Mouse (Mus musculus): ENCODE results near the gene Cobll1. TPM values are rescaled to one million over a fixed set of nuclear protein-coding genes. Genes with fewer than 3 reads are reported as not detected.
A peak's percentile ranks its signal among the peaks of the same experiment; 100 is the strongest.

The Cobll1 gene
- polyA plus RNA-seq, 1 experiment from 2014 or later, result 4.3 TPM

GRCm38 (mm10) chr2:65226494-65226893 lies 12.7 kb downstream of the Cobll1 start:
- H3K9ac ChIP-seq, result no peak overlapping the region
- no peaks in the 10 kb centered on the region for H3K9me3 ChIP-seq (ENCODE audit: control insufficient read depth, low read length)
- ATAC-seq (ENCODE audit: low FRiP score), result no peak

GRCm38 (mm10) chr2:65223956-65224735 lies 15.1 kb downstream of the Cobll1 start:
- ATAC-seq (ENCODE audit: low FRiP score) (no peak), DNase-seq (ENCODE audit: low spot score) (no peak)
- Histone ChIP-seq H3K36me3 (replicated peaks; ENCODE audit: control insufficient read depth, insufficient read depth) (no peaks in the 10 kb centered on the region), H3K9ac (no peak overlapping the region), H3K4me1 (replicated peaks; ENCODE audit: control insufficient read depth, insufficient read depth, low read length) (no peaks in the 10 kb centered on the region), H3K4me3 (replicated peaks; ENCODE audit: low read length) (no peak overlapping the region), H3K27me3 (ENCODE audit: control insufficient read depth, insufficient read depth, low read length) (no peaks in the 10 kb centered on the region), H3K4me2 (replicated peaks) (no peak overlapping the region), H3K9me3 (ENCODE audit: control insufficient read depth, low read length) (no peaks in the 10 kb centered on the region), H3K27ac (no peak overlapping the region)
- 88% methylated on average over 12 of the region's 12 CpGs for WGBS

More at GRCm38 (mm10) chr2:65226494-65226893, 12.7 kb downstream of the Cobll1 start:
- Histone ChIP-seq H3K36me3 (replicated peaks; ENCODE audit: control insufficient read depth, insufficient read depth) (no peaks in the 10 kb centered on the region), H3K27me3 (ENCODE audit: control insufficient read depth, insufficient read depth, low read length) (no peaks in the 10 kb centered on the region), H3K4me1 (replicated peaks; ENCODE audit: control insufficient read depth, insufficient read depth, low read length) (no peaks in the 10 kb centered on the region), H3K4me2 (replicated peaks) (no peak overlapping the region), H3K27ac (no peak overlapping the region), H3K4me3 (replicated peaks; ENCODE audit: low read length) (no peak overlapping the region)
- 91% methylated on average over 4 of the region's 4 CpGs for WGBS
- DNase-seq (ENCODE audit: low spot score), result no peak

DNA sequence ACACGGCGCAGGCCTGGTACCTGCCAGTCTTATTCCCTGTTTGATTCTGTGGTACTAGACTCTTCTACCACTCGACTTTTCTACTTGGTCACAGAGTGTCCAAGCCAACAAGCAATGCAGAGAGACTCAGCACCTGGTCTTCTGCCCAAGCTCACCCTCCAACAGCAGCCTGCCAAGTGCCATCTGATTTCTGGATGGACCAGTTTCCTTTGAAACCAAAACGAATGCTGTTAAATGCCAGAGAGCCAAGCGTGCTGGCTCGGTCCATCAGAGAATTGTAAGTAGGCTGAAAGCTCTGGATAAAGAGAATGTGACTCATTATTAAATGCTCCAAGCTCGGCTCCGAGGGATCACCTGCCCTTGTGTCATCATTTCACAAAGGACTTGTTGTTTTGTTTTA lies 16.2 kb downstream of the Cobll1 start:
- DNase-seq (ENCODE audit: low spot score), result no peak
- no peak overlapping the region for H3K27ac ChIP-seq
- H3K4me3 ChIP-seq (replicated peaks; ENCODE audit: low read length), result no peak overlapping the region
- no peaks in the 10 kb centered on the region for H3K9me3 ChIP-seq (ENCODE audit: control insufficient read depth, low read length)
- H3K27me3 ChIP-seq (ENCODE audit: control insufficient read depth, insufficient read depth, low read length), result no peaks in the 10 kb centered on the region
- H3K4me1 ChIP-seq (replicated peaks; ENCODE audit: control insufficient read depth, insufficient read depth, low read length), result no peaks in the 10 kb centered on the region
- H3K4me2 ChIP-seq (replicated peaks), result no peak overlapping the region
- H3K9ac ChIP-seq, result no peak overlapping the region
- H3K36me3 ChIP-seq (replicated peaks; ENCODE audit: control insufficient read depth, insufficient read depth), result no peaks in the 10 kb centered on the region
- 73% methylated on average over 8 of the region's 8 CpGs for WGBS
- no peak for ATAC-seq (ENCODE audit: low FRiP score)

GRCm38 (mm10) chr2:65221646-65222045 lies 17.6 kb downstream of the Cobll1 start:
- H3K27me3 ChIP-seq (ENCODE audit: control insufficient read depth, insufficient read depth, low read length), result no peaks in the 10 kb centered on the region
- no peak for ATAC-seq (ENCODE audit: low FRiP score)
- 96% methylated on average over 2 of the region's 2 CpGs for WGBS
- H3K4me3 ChIP-seq (replicated peaks; ENCODE audit: low read length), result no peak overlapping the region
- no peaks in the 10 kb centered on the region for H3K9me3 ChIP-seq (ENCODE audit: control insufficient read depth, low read length)
- DNase-seq (ENCODE audit: low spot score), result no peak
- no peaks in the 10 kb centered on the region for H3K36me3 ChIP-seq (replicated peaks; ENCODE audit: control insufficient read depth, insufficient read depth)
- H3K27ac ChIP-seq, result no peak overlapping the region
- H3K4me1 ChIP-seq (replicated peaks; ENCODE audit: control insufficient read depth, insufficient read depth, low read length), result no peaks in the 10 kb centered on the region
- no peak overlapping the region for H3K4me2 ChIP-seq (replicated peaks)
- no peak overlapping the region for H3K9ac ChIP-seq

DNA sequence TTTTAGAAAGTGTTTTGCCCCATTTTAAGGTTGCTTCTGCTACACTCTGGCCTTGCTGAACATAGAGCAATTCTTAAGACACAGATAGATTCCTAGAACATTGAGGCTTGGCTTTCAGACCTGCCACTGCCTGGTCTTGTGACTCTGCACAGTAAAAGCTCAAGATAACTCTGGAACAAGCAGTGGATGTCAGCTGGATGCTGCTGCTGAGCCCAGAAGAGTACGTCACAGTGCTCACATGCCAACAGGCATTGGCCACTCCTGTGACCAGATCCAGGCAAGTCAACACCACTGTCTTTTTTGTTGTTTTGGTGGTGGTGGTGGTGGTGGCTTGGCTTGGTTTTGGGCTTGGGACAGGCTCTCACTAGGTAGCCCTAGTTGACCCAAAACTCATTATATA lies 18.6 kb downstream of the Cobll1 start:
- WGBS, result 77% methylated on average over 1 of the region's 1 CpGs
- no peaks in the 10 kb centered on the region for H3K36me3 ChIP-seq (replicated peaks; ENCODE audit: control insufficient read depth, insufficient read depth)
- H3K27me3 ChIP-seq (ENCODE audit: control insufficient read depth, insufficient read depth, low read length), result no peaks in the 10 kb centered on the region
- no peaks in the 10 kb centered on the region for H3K4me1 ChIP-seq (replicated peaks; ENCODE audit: control insufficient read depth, insufficient read depth, low read length)
- no peak overlapping the region for H3K4me3 ChIP-seq (replicated peaks; ENCODE audit: low read length)
- no peak overlapping the region for H3K4me2 ChIP-seq (replicated peaks)
- ATAC-seq (ENCODE audit: low FRiP score), result no peak
- DNase-seq (ENCODE audit: low spot score), result no peak
- no peak overlapping the region for H3K27ac ChIP-seq
- H3K9me3 ChIP-seq (ENCODE audit: control insufficient read depth, low read length), result no peaks in the 10 kb centered on the region
- no peak overlapping the region for H3K9ac ChIP-seq

GRCm38 (mm10) chr2:65219375-65220135 lies 19.6 kb downstream of the Cobll1 start:
- Histone ChIP-seq H3K9me3 (ENCODE audit: control insufficient read depth, low read length) (no peaks in the 10 kb centered on the region), H3K4me2 (replicated peaks) (no peak overlapping the region), H3K27ac (no peak overlapping the region), H3K27me3 (ENCODE audit: control insufficient read depth, insufficient read depth, low read length) (no peaks in the 10 kb centered on the region), H3K4me3 (replicated peaks; ENCODE audit: low read length) (no peak overlapping the region), H3K9ac (no peak overlapping the region), H3K36me3 (replicated peaks; ENCODE audit: control insufficient read depth, insufficient read depth) (no peaks in the 10 kb centered on the region), H3K4me1 (replicated peaks; ENCODE audit: control insufficient read depth, insufficient read depth, low read length) (no peaks in the 10 kb centered on the region)
- no peak for DNase-seq (ENCODE audit: low spot score)
- 89% methylated on average over 11 of the region's 11 CpGs for WGBS
- ATAC-seq (ENCODE audit: low FRiP score), result no peak

- Histone ChIP-seq H3K9ac (no peak overlapping the region), H3K4me3 (replicated peaks; ENCODE audit: low read length) (no peak overlapping the region), H3K27ac (no peak overlapping the region), H3K4me1 (replicated peaks; ENCODE audit: control insufficient read depth, insufficient read depth, low read length) (no peaks in the 10 kb centered on the region), H3K36me3 (replicated peaks; ENCODE audit: control insufficient read depth, insufficient read depth) (no peaks in the 10 kb centered on the region), H3K27me3 (ENCODE audit: control insufficient read depth, insufficient read depth, low read length) (no peaks in the 10 kb centered on the region), H3K4me2 (replicated peaks) (no peak overlapping the region), H3K9me3 (ENCODE audit: control insufficient read depth, low read length) (no peaks in the 10 kb centered on the region)
- DNase-seq (ENCODE audit: low spot score), result no peak
- WGBS, result 84% methylated on average over 9 of the region's 9 CpGs
- ATAC-seq (ENCODE audit: low FRiP score), result peak; percentile 24; the same call in 1 of the 2 replicates
Observed at GRCm38 (mm10) chr2:65218318-65218717, 20.9 kb downstream of the Cobll1 start.

DNA sequence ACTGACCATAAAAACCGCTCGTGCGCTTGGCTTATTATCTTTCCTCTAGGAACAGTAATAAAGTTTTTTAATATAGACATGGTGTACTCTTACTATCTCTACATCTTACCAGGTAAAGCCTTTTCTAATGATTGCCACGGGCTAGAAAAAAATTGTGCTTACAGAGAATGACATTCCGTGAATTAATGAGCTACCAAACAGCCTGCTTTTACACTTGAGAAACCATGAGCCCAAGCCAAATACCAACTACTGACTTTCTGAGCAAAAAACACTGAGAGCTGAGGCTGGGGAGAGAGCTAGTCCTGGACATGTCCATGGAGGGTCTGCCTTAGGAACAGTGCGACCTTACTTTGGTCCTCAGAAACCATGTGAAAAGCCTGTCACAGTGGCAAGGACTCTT lies 21.5 kb downstream of the Cobll1 start:
- Histone ChIP-seq H3K36me3 (replicated peaks; ENCODE audit: control insufficient read depth, insufficient read depth) (no peaks in the 10 kb centered on the region), H3K4me1 (replicated peaks; ENCODE audit: control insufficient read depth, insufficient read depth, low read length) (no peaks in the 10 kb centered on the region), H3K9ac (no peak overlapping the region), H3K9me3 (ENCODE audit: control insufficient read depth, low read length) (no peaks in the 10 kb centered on the region), H3K4me2 (replicated peaks) (no peak overlapping the region), H3K4me3 (replicated peaks; ENCODE audit: low read length) (no peak overlapping the region), H3K27ac (no peak overlapping the region), H3K27me3 (ENCODE audit: control insufficient read depth, insufficient read depth, low read length) (no peaks in the 10 kb centered on the region)
- no peak for DNase-seq (ENCODE audit: low spot score)
- no peak for ATAC-seq (ENCODE audit: low FRiP score)
- 92% methylated on average over 6 of the region's 6 CpGs for WGBS

DNA sequence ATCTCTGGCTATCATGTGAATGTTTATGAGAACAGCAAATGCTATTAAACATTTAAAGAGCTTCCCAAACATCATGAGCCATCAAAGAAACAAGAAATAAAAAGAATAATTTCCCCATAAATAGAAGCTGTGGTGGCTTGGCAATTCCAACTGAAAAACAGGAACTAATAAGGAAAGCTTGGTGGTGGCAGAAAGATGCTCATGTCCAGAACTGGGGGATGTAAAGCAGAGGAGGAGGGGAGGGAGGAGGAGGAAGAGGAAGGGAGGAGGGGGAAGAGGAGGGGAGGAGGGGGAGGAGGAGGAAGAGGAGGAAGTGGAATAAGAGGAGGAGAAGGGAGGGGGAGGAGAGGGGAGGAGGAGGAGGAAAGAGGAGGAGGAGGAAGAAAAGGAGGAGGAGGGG lies 23.0 kb downstream of the Cobll1 start:
- Histone ChIP-seq H3K36me3 (replicated peaks; ENCODE audit: control insufficient read depth, insufficient read depth) (no peaks in the 10 kb centered on the region), H3K27me3 (ENCODE audit: control insufficient read depth, insufficient read depth, low read length) (no peaks in the 10 kb centered on the region), H3K4me1 (replicated peaks; ENCODE audit: control insufficient read depth, insufficient read depth, low read length) (no peaks in the 10 kb centered on the region), H3K4me2 (replicated peaks) (no peak overlapping the region), H3K27ac (no peak overlapping the region), H3K9ac (no peak overlapping the region), H3K9me3 (ENCODE audit: control insufficient read depth, low read length) (no peaks in the 10 kb centered on the region), H3K4me3 (replicated peaks; ENCODE audit: low read length) (no peak overlapping the region)
- DNase-seq (ENCODE audit: low spot score) (no peak), ATAC-seq (ENCODE audit: low FRiP score) (no peak)

Data from hindbrain, embryonic 14.5 days (tissue).